Mouse (Mus musculus): ENCODE results near the gene Pcnx3.
"Not testable (repeated sequence)": the region's sequence is repeated elsewhere in the genome, so short reads cannot be mapped to it uniquely, and the experiment has no call there.

Gene Pcnx3

DNA sequence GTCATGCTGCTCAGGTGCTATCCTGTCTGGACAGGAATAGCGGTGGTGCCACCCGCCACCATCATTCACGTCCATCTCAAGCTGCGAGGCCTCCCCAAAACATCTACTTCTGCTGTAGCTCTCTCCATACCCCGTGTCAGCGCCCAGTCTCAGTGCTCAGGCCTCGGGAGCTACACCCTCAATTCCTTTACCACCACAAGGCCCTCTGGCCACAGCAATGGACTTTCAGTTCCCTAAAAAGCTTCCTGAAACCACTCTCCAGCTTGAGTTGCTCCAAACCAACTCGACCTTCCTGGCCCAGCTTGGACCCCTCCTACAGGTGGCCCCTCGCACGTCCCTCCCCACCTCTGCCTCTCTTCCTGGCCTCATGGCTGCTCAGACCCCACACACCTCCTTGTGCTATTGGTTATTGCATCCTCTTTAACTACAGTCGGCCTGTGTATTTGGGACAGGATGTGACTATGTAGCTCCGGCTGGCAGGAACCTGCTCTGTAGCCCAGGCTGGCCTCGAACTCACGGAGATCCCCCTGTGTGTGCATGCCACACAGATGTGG lies 23.3 kb upstream of the Pcnx3 start:
- DNase-seq, result no peak

DNA sequence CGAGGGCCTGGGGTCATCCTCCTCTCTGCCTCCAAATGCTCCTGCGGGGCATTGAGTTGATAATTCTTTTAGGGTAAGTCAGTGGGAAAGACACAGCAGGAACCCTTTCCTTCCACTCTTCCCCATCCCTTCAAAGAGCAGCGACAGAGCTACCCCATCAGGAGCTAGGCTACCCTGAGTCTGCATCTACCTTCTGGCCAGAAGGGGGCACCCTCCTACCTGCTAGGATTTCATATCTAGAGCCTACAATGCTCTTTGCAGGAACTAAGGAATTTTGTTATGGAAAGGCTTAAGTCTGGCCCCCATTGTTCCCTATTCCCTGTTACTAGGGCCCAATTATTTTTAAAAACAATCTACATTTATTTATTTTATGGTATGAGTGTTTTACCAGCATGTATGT lies 22.5 kb upstream of the Pcnx3 start:
- peak; percentile 72 to 88 for DNase-seq

DNA sequence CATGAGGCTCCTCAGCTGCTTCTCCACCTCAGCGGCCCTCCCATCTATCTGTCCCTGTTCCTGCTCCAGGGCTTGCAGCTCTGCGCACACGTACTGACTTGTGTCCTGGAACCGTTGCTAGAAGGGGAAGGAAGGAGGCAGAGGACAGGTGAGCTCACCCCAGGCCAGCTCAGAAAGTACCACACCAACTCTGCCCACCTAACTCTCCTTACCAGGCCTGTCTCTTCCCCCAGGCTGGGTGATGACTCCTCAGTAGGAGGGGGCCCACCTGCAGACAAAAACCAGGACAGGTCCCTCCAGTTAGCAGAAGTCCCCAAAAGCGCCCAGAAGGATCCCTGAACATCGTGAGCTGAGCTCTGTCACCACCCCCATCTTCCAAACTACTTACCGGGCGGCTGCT lies 21.9 kb upstream of the Pcnx3 start:
- DNase-seq, result no peak

DNA sequence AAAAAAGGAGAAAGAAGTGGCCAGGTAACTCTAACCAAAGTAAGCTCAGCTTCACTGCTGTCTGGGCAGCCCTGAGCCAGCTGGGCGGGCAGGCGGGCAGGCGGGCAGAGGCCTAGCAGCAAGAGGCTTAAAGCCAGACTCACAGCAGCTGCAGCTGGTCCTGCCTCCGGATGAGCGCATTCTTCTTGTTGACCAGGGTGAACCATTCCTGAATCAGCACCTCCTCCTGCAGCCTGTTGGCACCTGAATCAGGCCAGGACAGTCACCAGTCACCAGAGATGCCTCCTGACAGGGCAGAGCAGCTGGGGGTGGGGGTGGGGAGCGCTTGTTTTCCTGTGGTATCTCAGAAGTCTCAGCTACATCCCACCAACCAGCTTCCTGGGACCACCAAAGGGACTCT lies 21.4 kb upstream of the Pcnx3 start:
- no peak for DNase-seq

DNA sequence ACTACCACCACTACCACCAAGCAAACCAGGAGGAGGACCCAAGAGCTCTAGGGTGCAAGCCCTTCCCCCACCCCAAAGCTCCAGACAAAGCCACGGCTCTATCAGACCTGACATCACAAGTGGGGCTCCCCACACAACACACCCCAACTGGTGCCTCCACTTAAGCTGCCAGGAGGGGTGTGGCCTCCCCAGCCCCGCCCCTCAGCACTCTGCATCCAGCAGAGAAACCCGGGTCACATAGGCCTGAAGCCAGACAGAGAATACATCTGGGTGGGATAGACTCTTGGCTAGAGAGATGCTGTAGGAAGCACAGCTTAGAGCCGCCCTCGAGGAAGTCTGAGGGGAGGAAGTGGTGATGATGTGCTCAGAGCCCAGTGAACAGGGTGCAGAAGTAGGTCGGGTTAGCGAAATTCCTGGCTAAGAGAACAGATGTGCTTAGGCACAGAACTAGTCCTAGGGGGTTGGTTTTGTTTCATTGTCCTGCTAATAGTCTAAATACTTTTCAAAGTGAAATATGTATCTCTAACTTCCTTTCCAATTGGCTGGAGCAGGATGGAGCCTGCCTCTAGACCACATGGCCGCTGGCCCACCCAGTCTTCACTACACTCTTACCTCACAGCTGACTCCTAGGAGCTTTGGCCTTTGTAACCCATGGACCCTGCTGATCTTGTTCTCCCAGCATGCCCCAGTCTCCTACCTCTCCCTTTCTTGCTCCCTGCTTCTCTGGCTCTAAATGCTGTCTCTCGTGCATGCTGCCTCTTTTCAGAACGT lies 16.3 kb upstream of the Pcnx3 start:
- DNase-seq, result no peak

DNA sequence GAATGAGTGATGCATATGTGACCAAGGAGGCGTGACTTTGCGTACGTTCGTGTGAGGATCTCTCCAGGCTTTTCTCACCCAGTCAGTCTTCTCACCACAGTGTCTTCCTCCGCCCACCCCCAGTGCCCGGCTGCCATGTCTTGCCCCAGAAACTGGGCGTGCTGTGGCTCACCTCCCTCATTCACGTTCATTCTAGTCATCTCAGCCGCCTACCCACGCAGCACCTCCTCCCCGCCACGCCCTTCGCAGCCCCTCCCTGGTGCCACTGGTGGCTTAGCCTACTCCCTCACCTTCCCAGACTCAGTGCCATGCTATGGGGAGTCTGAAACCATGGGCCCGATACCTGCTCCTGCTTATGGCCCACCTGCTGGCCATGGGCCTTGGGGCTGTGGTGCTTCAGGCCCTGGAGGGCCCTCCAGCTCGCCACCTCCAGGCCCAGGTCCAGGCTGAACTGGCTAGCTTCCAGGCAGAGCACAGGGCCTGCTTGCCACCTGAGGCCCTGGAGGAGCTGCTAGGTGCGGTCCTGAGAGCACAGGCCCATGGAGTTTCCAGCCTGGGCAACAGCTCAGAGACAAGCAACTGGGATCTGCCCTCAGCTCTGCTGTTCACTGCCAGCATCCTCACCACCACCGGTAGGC lies 15.6 kb upstream of the Pcnx3 start, which contains the start of gene Kcnk7:
Gene Kcnk7 (plus strand): TSS at position 205 of the 638 bp plus-strand sequence.
- DNase-seq, result no peak

DNA sequence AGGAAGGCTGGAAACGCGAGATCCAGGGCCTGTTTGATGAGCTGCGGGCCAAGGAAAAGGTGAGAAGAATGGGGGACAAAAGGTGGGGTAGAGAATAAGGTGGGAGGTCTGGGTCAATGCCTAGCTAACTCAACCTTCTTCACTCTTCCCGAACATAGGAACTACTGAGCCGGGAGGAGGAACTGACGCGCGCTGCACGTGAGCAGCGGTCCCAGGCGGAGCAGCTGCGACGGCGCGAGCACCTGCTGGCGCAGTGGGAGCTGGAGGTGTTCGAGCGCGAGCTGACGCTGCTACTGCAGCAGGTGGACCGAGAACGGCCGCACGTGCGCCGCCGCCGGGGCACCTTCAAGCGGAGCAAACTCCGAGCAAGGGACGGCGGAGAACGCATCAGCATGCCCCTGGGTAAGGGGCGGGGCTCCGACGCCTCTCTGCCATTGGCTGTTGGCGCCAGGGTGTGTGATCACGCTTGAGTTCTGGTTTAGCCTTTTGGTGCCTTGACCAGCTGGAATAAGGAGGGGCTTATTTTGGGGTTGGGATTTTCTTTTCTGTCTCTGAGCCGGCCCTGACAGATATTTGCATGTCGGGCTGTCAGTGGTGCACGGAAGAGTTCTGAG lies 7.2 kb upstream of the Pcnx3 start:
- DNase-seq, result no peak

DNA sequence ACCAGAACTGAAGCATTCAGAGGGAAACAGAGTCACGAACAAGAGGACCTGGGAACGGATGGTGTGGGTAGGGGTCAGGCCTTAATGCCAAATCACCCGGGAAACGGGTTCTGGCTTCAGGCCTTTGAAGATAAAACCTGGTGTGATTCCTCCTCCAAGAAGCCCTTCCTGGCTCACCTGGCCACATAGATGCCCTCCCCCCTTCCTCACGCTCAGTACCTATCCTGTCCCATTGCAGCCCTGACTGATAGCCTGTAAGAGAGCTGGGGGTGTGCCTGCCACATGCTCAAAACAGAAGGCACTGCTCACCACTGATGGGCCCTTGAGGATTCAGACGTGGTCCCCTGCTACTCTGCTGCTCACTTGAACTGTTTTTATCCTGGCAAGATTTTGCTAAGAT lies 5.1 kb upstream of the Pcnx3 start:
- DNase-seq, result no peak

DNA sequence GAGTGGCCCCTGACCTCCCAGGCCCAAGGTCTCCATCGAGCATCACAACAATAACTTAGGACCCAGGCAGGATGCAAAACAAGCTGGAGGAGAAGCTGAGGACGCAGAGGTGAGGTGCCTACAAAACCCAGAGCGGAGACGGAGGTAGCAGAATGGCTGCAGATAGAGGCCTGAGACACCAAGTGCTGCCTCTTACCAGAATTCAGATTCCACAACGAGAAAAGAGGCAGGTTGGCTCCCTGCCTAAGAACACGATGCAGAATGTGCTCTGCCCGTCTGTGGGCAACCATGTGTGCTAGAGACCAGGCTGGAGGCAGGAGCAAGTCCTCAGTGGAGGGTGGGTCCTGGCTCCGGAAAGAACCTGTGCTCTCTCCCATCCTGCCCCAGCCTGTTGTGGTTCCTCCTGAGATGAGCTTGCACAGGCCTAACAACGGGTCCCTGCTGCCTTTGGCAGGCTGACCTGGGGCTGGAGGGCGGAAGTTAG lies 4.2 kb upstream of the Pcnx3 start:
- no peak for DNase-seq

DNA sequence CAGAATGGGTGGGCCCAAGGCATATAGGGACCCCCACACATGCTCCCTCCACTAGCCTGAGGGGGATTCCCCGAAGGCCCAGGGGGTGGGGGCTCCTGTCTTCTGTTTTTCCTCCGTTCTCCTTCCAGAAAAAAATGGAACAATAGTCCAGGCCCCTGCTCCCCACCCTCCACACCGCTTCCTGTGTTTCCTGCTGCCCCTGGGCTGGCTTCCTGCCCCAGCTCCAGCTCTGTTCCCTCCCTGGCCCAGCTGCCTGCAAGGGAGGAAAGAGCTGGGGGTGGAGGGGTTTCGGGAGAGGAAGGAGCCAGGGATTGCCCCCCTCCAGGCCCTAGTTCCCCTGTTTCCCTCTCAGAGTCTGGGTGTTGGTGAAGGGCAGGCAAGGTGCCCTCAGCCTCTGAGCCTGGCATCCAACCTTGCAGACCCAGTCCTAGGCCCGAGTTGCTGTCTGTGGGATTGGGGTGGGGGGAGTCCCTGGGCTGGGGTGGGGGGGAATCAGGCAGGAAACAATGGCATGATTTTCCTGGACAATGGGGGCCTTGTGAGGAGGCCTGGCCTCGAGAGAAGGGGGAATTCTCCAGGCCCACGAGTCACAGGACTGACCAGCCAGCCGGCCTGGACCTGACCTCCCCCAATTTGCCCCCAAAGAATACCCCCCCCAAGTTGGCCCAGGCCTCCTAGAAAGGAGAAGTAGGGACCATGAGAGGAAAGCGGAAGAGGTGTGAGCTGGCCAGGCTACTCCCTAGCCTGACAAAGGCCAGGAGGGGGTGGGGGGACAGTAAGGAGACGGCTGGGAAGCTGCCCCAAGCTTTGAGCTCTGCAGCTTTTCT lies 3.6 kb upstream of the Pcnx3 start:
- DNase-seq, result peak; percentile 59 to 66

DNA sequence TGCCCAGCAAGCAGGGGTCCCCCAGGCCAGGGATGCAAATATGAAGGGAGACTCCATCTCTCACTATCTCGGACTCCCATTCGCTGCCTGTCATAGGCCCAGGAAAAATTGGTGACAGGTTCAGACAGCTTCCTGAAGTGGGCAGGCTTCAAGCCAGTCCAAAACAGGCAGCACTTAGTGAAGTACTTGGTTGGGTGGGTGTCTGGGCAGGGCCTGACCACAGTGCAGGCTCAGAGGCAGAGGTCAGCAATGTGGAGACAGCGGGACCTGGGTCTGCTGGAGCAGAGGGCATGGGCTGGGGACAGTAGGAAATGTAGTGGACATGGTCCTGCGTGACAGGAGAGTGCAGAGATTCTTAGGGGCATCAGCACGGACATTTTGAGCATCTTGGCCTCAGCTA lies 2.9 kb upstream of the Pcnx3 start:
- no peak for DNase-seq

DNA sequence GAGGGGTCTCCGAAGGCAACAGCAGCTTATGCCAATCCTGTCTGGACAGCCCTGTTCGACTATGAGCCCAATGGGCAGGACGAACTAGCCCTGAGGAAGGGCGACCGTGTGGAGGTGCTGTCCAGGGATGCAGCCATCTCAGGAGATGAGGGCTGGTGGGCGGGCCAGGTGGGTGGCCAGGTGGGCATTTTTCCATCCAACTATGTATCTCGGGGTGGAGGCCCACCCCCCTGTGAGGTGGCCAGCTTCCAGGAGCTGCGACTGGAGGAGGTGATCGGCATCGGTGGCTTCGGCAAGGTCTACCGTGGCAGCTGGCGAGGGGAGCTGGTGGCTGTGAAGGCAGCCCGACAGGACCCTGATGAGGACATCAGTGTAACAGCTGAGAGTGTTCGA lies 1.6 kb upstream of the Pcnx3 start:
- DNase-seq, result peak; percentile 42 to 44

DNA sequence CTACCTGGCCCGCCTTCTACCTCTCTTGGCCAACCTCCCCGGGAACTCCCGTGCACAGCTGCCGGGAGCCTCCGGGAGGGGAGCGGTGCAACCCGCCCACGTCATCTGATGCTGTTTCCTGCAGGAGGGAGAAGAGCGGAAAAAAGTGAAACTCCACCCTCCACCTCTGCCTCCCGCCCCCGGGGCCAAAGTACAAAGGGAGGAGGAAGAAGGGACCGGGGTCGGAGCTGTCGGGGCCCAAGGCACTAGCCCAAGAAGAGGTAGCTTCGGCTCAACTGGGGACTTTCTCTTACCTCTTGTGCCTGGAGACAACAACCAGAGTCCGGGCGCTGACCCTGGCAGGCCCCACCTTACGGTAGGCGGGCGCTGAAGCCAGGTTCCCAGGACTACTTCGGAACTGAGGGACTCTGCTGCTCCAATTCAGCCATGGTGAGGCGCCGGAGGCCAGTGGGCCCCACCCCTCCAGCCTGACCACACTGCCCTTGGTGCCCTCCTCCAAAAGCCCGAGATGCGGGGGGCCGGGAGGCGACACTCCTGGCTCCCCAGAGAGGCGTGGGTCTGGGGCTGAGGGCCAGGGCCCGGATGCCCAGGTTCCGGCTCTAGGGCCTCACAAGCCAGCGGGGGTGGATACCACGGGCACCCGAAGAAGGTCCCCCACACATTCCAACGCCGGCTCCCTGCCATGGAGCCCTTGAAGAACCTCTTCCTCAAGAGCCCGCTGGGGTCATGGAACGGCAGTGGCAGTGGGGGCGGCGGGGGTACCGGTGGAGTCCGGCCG lies 1.0 kb upstream of the Pcnx3 start:
- DNase-seq, result peak; percentile 93 to 96

DNA sequence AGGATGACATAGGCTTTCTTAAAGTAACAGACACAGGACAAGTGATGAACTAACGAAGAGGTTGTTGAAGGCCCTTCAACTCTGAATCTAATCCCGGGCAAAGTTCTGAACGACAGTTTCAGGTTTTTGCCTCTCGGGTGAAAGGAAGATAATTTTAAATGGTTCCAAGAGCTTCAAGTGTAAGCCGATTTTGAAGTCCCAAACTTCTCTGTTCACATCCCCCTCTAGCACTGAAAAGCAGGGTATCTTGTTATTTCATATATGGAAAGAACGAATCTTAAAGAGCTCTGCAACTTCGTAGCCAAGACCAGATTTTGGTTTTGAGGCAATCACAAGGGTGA lies 350 bp upstream of the Pcnx3 start:
- DNase-seq, result no peak

DNA sequence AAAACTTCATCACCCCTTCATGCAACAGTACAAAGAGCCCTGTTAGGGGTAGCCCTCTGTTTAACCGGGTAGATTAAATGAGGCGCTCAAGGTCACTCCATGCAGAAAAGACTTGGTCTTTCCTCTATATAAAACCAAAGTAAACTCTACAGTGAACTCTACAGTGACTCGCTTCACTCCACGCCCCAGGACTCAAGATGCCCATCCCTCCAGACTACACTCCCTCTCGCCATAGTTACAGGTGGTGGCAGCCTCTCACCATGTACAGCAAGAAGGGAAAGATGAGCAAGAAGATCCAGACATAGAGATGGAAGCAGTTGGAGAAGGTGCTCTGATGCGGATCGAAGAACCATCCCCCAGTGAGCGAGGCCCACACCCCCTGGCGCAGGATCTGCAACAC lies 970 bp downstream of the Pcnx3 start:
- DNase-seq, result no peak

DNA sequence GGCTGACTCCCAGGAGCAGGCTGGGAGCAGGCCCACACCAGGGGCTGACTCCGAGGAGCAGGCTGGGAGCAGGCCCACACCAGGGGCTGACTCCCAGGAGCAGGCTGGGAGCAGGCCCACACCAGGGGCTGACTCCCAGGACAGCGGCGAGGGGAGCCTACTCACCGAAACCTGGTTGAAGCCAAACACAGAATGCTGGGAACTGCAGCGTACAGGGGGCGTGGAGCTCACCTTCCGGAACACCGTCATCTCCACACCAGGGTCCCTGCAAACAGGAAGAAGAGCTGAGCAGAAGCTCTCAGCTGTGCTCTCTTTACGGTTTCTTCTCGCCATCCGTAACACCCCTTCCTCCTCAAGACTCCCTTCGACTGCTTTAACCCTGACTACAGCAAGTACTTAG lies 1.8 kb downstream of the Pcnx3 start:
- DNase-seq, result not testable (repeated sequence)

DNA sequence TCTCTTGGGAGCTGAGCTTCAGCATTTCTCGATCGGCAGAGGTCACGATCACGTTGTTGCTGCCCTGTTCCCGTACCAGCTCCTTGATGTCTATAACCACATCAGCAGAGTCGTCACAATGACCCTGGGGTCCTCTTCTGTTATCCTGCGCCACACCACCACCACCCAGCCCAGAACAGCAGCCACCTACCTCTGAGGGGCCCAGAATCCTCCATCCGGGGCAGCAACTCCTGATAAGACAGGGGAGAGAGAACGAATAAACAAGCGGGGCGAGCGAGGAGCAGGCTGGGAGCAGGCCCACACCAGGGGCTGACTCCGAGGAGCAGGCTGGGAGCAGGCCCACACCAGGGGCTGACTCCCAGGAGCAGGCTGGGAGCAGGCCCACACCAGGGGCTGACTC lies 2.3 kb downstream of the Pcnx3 start:
- no peak for DNase-seq

DNA sequence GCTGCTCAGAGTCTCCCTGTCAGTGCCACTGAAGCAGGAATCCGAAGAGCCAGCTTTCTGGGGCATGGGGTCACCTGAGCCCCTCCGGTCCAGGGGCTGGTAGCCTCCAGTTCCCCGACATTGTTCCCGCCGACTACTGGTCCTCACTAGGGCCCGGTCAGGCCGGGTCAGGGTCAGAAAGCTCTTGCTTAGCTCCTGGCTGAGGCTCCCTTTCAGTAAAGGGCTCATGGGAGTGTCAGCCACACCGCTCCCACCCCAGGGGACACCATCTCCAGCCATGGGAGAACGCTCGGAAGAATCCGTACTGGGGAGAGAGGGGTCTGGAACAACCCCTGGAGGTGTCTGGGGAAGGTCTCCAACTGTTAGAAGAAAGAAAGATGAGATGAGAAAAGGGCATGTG lies 2.8 kb downstream of the Pcnx3 start:
- no peak for DNase-seq

DNA sequence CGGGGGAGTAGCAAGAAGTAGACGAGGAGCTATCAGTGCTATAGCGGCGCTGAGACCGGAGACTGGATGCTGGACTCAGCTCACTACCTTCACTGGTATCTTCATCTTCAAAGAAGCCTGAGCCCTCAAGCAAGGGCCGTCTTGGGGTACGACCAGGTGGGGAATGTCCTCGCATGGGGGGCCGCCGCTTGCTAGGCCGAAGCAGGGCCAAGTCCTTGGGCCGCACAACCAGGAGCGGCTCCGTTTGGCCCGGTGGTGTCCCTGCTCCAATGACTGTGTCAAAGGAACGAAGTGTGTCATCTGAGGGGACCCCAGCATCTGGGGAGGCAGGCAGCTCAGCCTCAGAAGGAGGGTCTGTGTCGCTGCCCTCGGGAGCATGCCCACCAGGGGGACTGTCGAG lies 3.3 kb downstream of the Pcnx3 start:
- DNase-seq, result no peak

DNA sequence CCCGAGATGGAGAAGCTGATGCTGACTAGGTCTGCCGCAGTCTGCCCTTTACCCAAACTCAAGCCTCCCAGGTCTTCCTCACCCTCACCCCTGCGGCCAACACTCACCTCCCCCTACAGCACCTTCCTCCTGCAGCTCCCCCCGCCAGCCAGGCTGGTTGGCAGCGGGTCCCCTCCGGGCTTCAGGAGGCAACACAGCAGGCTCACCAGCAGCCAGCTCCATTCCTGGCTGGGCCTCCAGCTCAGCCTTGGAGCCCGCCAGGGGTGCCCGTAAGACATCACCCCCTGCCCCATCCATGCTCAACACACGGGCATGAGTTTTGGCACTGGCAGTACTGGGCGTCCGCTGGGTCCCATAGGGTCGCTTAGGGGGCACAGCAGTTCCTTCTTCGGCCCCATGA lies 3.7 kb downstream of the Pcnx3 start:
- no peak for DNase-seq

DNA sequence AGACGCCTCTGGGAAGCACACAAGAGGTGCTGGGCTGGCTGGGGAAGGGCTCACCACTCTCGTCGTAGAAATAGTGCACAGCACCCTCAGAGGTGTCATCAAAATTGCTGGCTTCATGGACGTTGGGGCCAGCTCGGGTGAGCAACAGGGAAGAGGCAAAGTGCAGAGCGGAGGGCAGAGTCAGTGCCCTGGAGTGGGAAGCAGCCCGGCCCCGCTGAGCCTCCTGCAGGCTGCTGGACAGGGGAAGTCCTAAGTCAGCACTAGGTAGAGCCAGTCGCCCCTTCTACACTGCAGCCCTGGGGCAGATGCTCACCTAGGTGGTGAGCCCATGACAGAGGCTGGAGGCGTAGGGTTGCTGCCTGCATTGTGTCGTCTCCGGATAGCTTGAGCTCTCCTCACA lies 4.5 kb downstream of the Pcnx3 start:
- no peak for DNase-seq

DNA sequence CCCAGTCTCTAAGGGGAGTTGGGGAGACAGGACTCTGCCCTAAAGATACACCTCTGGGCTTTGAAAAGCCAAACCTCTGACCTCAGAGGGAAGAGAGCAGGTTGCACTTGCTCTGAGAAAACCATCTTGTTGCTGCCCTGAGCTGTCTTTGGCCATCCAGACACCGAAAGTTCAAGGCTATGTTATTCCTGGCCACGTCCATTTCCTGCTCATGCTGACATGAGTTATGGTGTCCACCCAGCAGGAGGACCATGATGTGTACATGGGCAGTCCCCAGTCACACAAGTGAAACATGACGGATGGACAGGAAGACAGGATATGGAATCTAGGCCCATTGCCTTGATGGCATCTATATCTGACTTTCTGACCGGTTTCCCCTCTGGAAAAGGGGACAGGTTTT lies 8.3 kb downstream of the Pcnx3 start:
- no peak for DNase-seq
